Mouse (Mus musculus) adrenal gland, postnatal 10 days (tissue): ENCODE results near the gene Scyl2. TPM values are rescaled to one million over a fixed set of nuclear protein-coding genes. Genes with fewer than 3 reads are reported as not detected.
"Not testable (repeated sequence)": the region's sequence is repeated elsewhere in the genome, so short reads cannot be mapped to it uniquely, and the experiment has no call there.

Experiments
- DNase-seq: peaks from one replicate; pipeline ENCODE4 v3.0.0; 2021; ENCODE audit warnings: mixed read lengths
- total RNA-seq, 2 experiments: library from RNA; stranded (reverse); gene quantifications; 2 replicates each; pipeline ENCODE4 v1.2.3; 2021

Scyl2 gene
- total RNA-seq, 2 experiments from 2014 or later: 34.2 to 36.9 TPM

- no peak for DNase-seq
Observed at GRCm38 (mm10) chr10:89680517-89680916, 5.6 kb downstream of the Scyl2 start.

GRCm38 (mm10) chr10:89679448-89679847 lies 6.6 kb downstream of the Scyl2 start:
- no peak for DNase-seq

- DNase-seq: no peak
Observed at GRCm38 (mm10) chr10:89678054-89678453, 8.0 kb downstream of the Scyl2 start.

- no peak for DNase-seq
Observed at GRCm38 (mm10) chr10:89676609-89677008, 9.5 kb downstream of the Scyl2 start.

GRCm38 (mm10) chr10:89670371-89670770 lies 15.7 kb downstream of the Scyl2 start:
- not testable (repeated sequence) for DNase-seq

- DNase-seq: no peak
Observed at GRCm38 (mm10) chr10:89667571-89667970, 18.5 kb downstream of the Scyl2 start.

GRCm38 (mm10) chr10:89665679-89666078 lies 20.4 kb downstream of the Scyl2 start:
- no peak for DNase-seq

- no peak for DNase-seq
Observed at GRCm38 (mm10) chr10:89664977-89665645, 21.0 kb downstream of the Scyl2 start.

- DNase-seq: peak; percentile 60
Observed at GRCm38 (mm10) chr10:89656366-89656765, 29.7 kb downstream of the Scyl2 start.

- DNase-seq: no peak
Observed at GRCm38 (mm10) chr10:89652912-89653311, 33.2 kb downstream of the Scyl2 start.

- no peak for DNase-seq
Observed at GRCm38 (mm10) chr10:89651691-89652090, 34.4 kb downstream of the Scyl2 start.

- no peak for DNase-seq
Observed at GRCm38 (mm10) chr10:89646918-89647317, 39.2 kb downstream of the Scyl2 start.

- no peak for DNase-seq
Observed at GRCm38 (mm10) chr10:89637001-89637400, 49.1 kb downstream of the Scyl2 start.

- peak; percentile 57 for DNase-seq
Observed at GRCm38 (mm10) chr10:89635018-89635417, 51.1 kb downstream of the Scyl2 start.

- DNase-seq: no peak
Observed at GRCm38 (mm10) chr10:89633736-89634426, 52.2 kb downstream of the Scyl2 start.

GRCm38 (mm10) chr10:89633121-89633520 lies 53.0 kb downstream of the Scyl2 start:
- peak; percentile 66 for DNase-seq

GRCm38 (mm10) chr10:89631831-89632230 lies 54.3 kb downstream of the Scyl2 start:
- DNase-seq: no peak

GRCm38 (mm10) chr10:89630564-89630963 lies 55.5 kb downstream of the Scyl2 start:
- no peak for DNase-seq

- peak; percentile 61 for DNase-seq
Observed at GRCm38 (mm10) chr10:89630052-89630451, 56.0 kb downstream of the Scyl2 start.

- no peak for DNase-seq
Observed at GRCm38 (mm10) chr10:89626714-89627113, 59.4 kb downstream of the Scyl2 start.

GRCm38 (mm10) chr10:89624196-89624595 lies 61.9 kb downstream of the Scyl2 start:
- DNase-seq: no peak

GRCm38 (mm10) chr10:89621129-89621528 lies 65.0 kb downstream of the Scyl2 start, which contains the start of gene Slc17a8:
Slc17a8 (minus strand) TSS chr10:89621253.
- no peak for DNase-seq

- peak; percentile 22 for DNase-seq
Observed at GRCm38 (mm10) chr10:89599311-89599710, 86.8 kb downstream of the Scyl2 start.

- DNase-seq: no peak
Observed at GRCm38 (mm10) chr10:89597275-89597674, 88.8 kb downstream of the Scyl2 start.
